Mouse (Mus musculus) heart, embryonic 13.5 days (tissue): ENCODE measurements around the gene Slc7a14. TPM values are rescaled to one million over a fixed set of nuclear protein-coding genes. Genes with fewer than 3 reads are reported as not detected.

Source experiments
- ATAC-seq: fragments of 200-750 bp; cut with Nextera tagmentation; 2 replicates; pipeline ENCODE4 v1.8.0; 2017; ENCODE audit warnings: moderate TSS enrichment; ENCODE audit not compliant: insufficient number of reproducible peaks, low FRiP score, low TSS enrichment; ENCODE audit errors: extremely low read depth
- H3K27ac ChIP-seq: fragments of 300-500 bp; sonication (generic); replicated peaks from 2 replicates; pipeline ENCODE4 v1.5.1; 2015; ENCODE audit warnings: moderate library complexity, mild to moderate bottlenecking, inconsistent platforms
- H3K27me3 ChIP-seq: fragments of 300-500 bp; sonication (generic); replicated peaks from 2 replicates; pipeline ENCODE4 v1.6.1; 2015; ENCODE audit warnings: mild to moderate bottlenecking, inconsistent platforms
- H3K36me3 ChIP-seq: fragments of 300-500 bp; sonication (generic); 2 replicates; pipeline ENCODE4 v1.6.1; 2015; ENCODE audit warnings: mild to moderate bottlenecking, inconsistent platforms
- H3K4me1 ChIP-seq: fragments of 300-500 bp; sonication (generic); 2 replicates; pipeline ENCODE4 v1.6.1; 2015; ENCODE audit warnings: inconsistent platforms
- H3K4me2 ChIP-seq: fragments of 300-500 bp; sonication (generic); 2 replicates; pipeline ENCODE4 v1.6.1; 2015; ENCODE audit warnings: inconsistent platforms, mild to moderate bottlenecking, moderate library complexity
- H3K4me3 ChIP-seq: fragments of 300-500 bp; sonication (generic); 2 replicates; pipeline ENCODE4 v1.5.1; 2015; ENCODE audit warnings: moderate library complexity, mild to moderate bottlenecking, inconsistent platforms
- H3K9ac ChIP-seq: fragments of 300-500 bp; sonication (generic); 2 replicates; pipeline ENCODE4 v1.6.1; 2015; ENCODE audit warnings: inconsistent platforms, mild to moderate bottlenecking, moderate library complexity
- H3K9me3 ChIP-seq: fragments of 300-500 bp; sonication (generic); 2 replicates; pipeline ENCODE4 v1.6.1; 2016; ENCODE audit warnings: inconsistent platforms
- WGBS: fragments of 180-500 bp; shearing (Covaris S2); methylation state at CpG from one replicate; pipeline ENCODE4 v1.1.7; 2015; ENCODE audit warnings: mixed read lengths; 5-methylcytosine and 5-hydroxymethylcytosine counted together
- polyA plus RNA-seq: library from polyadenylated mRNA; unstranded; fragments of >200 nt; fragmentation: Nextera tagmentation; extraction: Ambion mirVana; gene quantifications from 2 replicates; pipeline ENCODE4 v1.2.1, GENCODE M21; 2015

Gene Slc7a14
- polyA plus RNA-seq, 1 experiment from 2014 or later = 0.52 TPM

GRCm38 (mm10) chr3:31234356-31234755 lies 75.8 kb downstream of the Slc7a14 start:
- H3K4me2 ChIP-seq = no peak overlapping the region
- no peak for ATAC-seq
- H3K9ac ChIP-seq = no peak overlapping the region
- H3K27ac ChIP-seq = no peak overlapping the region
- H3K27me3 ChIP-seq = peaks cover 7% of the 10 kb centered on the region; the same call in 1 of the 2 replicates
- H3K36me3 ChIP-seq = no peaks in the 10 kb centered on the region
- H3K4me3 ChIP-seq = no peak overlapping the region
- H3K9me3 ChIP-seq = no peaks in the 10 kb centered on the region
- H3K4me1 ChIP-seq = 0 out of 2 replicates have a peak, but pooled peaks cover 4% of the 10 kb centered on the region
- WGBS = 60% methylated on average over 7 of the region's 7 CpGs

- Histone ChIP-seq H3K36me3 (no peaks in the 10 kb centered on the region), H3K9me3 (no peaks in the 10 kb centered on the region), H3K4me1 (0 out of 2 replicates have a peak, but pooled peaks cover 4% of the 10 kb centered on the region), H3K27ac (no peak overlapping the region), H3K4me2 (no peak overlapping the region), H3K27me3 (peaks cover 7% of the 10 kb centered on the region; the same call in 1 of the 2 replicates), H3K4me3 (no peak overlapping the region), H3K9ac (no peak overlapping the region)
- ATAC-seq = no peak
- WGBS = 74% methylated on average over 2 of the region's 2 CpGs
Observed at GRCm38 (mm10) chr3:31233746-31234312, 76.3 kb downstream of the Slc7a14 start.

- Histone ChIP-seq H3K4me3 (no peak overlapping the region), H3K27ac (no peak overlapping the region), H3K9ac (no peak overlapping the region), H3K36me3 (no peaks in the 10 kb centered on the region), H3K9me3 (no peaks in the 10 kb centered on the region), H3K27me3 (no peaks in the 10 kb centered on the region; the same call in 1 of the 2 replicates), H3K4me1 (0 out of 2 replicates have a peak, but pooled peaks cover 4% of the 10 kb centered on the region), H3K4me2 (no peak overlapping the region)
- no peak for ATAC-seq
- WGBS = 76% methylated on average over 5 of the region's 5 CpGs
Observed at GRCm38 (mm10) chr3:31229281-31229680, 80.9 kb downstream of the Slc7a14 start.

- Histone ChIP-seq H3K4me3 (no peak overlapping the region), H3K9ac (no peak overlapping the region), H3K9me3 (no peaks in the 10 kb centered on the region), H3K27ac (no peak overlapping the region), H3K36me3 (no peaks in the 10 kb centered on the region), H3K4me2 (no peak overlapping the region), H3K4me1 (0 out of 2 replicates have a peak, but pooled peaks cover 2% of the 10 kb centered on the region), H3K27me3 (no peaks in the 10 kb centered on the region; the same call in 1 of the 2 replicates)
- ATAC-seq = no peak
- WGBS = 77% methylated on average over 2 of the region's 2 CpGs
Observed at GRCm38 (mm10) chr3:31228487-31228886, 81.7 kb downstream of the Slc7a14 start.

- 94% methylated on average over 17 of the region's 17 CpGs for WGBS
- ATAC-seq = no peak
Observed at GRCm38 (mm10) chr3:31223551-31223950, 86.6 kb downstream of the Slc7a14 start.

GRCm38 (mm10) chr3:31220040-31220439 lies 90.1 kb downstream of the Slc7a14 start:
- WGBS = 64% methylated on average over 4 of the region's 4 CpGs
- H3K4me1 ChIP-seq = 0 out of 2 replicates have a peak, but pooled peaks cover 6% of the 10 kb centered on the region
- H3K4me3 ChIP-seq = no peak overlapping the region
- no peaks in the 10 kb centered on the region for H3K36me3 ChIP-seq
- no peaks in the 10 kb centered on the region for H3K9me3 ChIP-seq
- no peak overlapping the region for H3K27ac ChIP-seq
- H3K9ac ChIP-seq = no peak overlapping the region
- no peak for ATAC-seq
- peaks cover 4% of the 10 kb centered on the region; the same call in 1 of the 2 replicates for H3K27me3 ChIP-seq
- H3K4me2 ChIP-seq = no peak overlapping the region

More at GRCm38 (mm10) chr3:31223551-31223950, 86.6 kb downstream of the Slc7a14 start:
- no peaks in the 10 kb centered on the region for H3K36me3 ChIP-seq
- H3K9ac ChIP-seq = no peak overlapping the region
- H3K4me2 ChIP-seq = no peak overlapping the region
- H3K27me3 ChIP-seq = no peaks in the 10 kb centered on the region; the same call in 1 of the 2 replicates
- no peak overlapping the region for H3K27ac ChIP-seq
- 0 out of 2 replicates have a peak, but pooled peaks cover 6% of the 10 kb centered on the region for H3K4me1 ChIP-seq
- H3K4me3 ChIP-seq = no peak overlapping the region
- no peaks in the 10 kb centered on the region for H3K9me3 ChIP-seq

GRCm38 (mm10) chr3:31219483-31219882 lies 90.7 kb downstream of the Slc7a14 start:
- no peaks in the 10 kb centered on the region for H3K36me3 ChIP-seq
- H3K4me1 ChIP-seq = 0 out of 2 replicates have a peak, but pooled peaks cover 6% of the 10 kb centered on the region
- no peak overlapping the region for H3K27ac ChIP-seq
- no peak overlapping the region for H3K4me3 ChIP-seq
- ATAC-seq = no peak
- H3K9me3 ChIP-seq = no peaks in the 10 kb centered on the region
- WGBS = 75% methylated on average over 7 of the region's 7 CpGs
- no peak overlapping the region for H3K9ac ChIP-seq
- H3K27me3 ChIP-seq = peaks cover 4% of the 10 kb centered on the region; the same call in 1 of the 2 replicates
- H3K4me2 ChIP-seq = no peak overlapping the region

- Histone ChIP-seq H3K4me2 (no peak overlapping the region), H3K9ac (no peak overlapping the region), H3K27me3 (peaks cover 10% of the 10 kb centered on the region; the same call in 1 of the 2 replicates), H3K27ac (no peak overlapping the region), H3K9me3 (no peaks in the 10 kb centered on the region), H3K4me3 (no peak overlapping the region), H3K4me1 (0 out of 2 replicates have a peak, but pooled peaks cover 6% of the 10 kb centered on the region), H3K36me3 (no peaks in the 10 kb centered on the region)
- no peak for ATAC-seq
- 60% methylated on average over 10 of the region's 10 CpGs for WGBS
Observed at GRCm38 (mm10) chr3:31217523-31217922, 92.7 kb downstream of the Slc7a14 start.

GRCm38 (mm10) chr3:31213802-31214201 lies 96.4 kb downstream of the Slc7a14 start:
- Histone ChIP-seq H3K4me2 (no peak overlapping the region), H3K9ac (no peak overlapping the region), H3K36me3 (no peaks in the 10 kb centered on the region), H3K27ac (no peak overlapping the region), H3K4me3 (no peak overlapping the region), H3K9me3 (no peaks in the 10 kb centered on the region), H3K4me1 (peaks cover 6% of the 10 kb centered on the region), H3K27me3 (peaks cover 13% of the 10 kb centered on the region; the same call in 1 of the 2 replicates)
- WGBS = 28% methylated on average over 3 of the region's 3 CpGs
- no peak for ATAC-seq

- H3K27ac ChIP-seq = no peak overlapping the region
- H3K4me1 ChIP-seq = peaks cover 15% of the 10 kb centered on the region
- H3K36me3 ChIP-seq = no peaks in the 10 kb centered on the region
- ATAC-seq = no peak
- 56% methylated on average over 9 of the region's 9 CpGs for WGBS
- no peak overlapping the region for H3K9ac ChIP-seq
- no peak overlapping the region for H3K4me3 ChIP-seq
- no peaks in the 10 kb centered on the region for H3K9me3 ChIP-seq
- H3K4me2 ChIP-seq = no peak overlapping the region
- H3K27me3 ChIP-seq = peaks cover 13% of the 10 kb centered on the region; the same call in 1 of the 2 replicates
Observed at GRCm38 (mm10) chr3:31212205-31213038, 97.8 kb downstream of the Slc7a14 start.

GRCm38 (mm10) chr3:31209001-31209400 lies 101.2 kb downstream of the Slc7a14 start:
- Histone ChIP-seq H3K9ac (peak overlapping the region; percentile 56), H3K9me3 (no peaks in the 10 kb centered on the region), H3K4me1 (peaks cover 15% of the 10 kb centered on the region), H3K27me3 (peaks cover 10% of the 10 kb centered on the region; the same call in 1 of the 2 replicates), H3K4me3 (peak overlapping the region; percentile 28; the same call in 1 of the 2 replicates), H3K27ac (no peak overlapping the region), H3K36me3 (no peaks in the 10 kb centered on the region), H3K4me2 (peak overlapping the region; percentile 61)
- WGBS = 27% methylated on average over 19 of the region's 19 CpGs
- no peak for ATAC-seq
